Mouse (Mus musculus) naive thymus-derived CD4-positive, alpha-beta T cell, adult 2 months (primary cell): ENCODE measurements around the gene Pllp.
A peak's percentile ranks its signal among the peaks of the same experiment; 100 is the strongest.

ENCODE experiments used
- DNase-seq: peaks from one replicate; pipeline ENCODE4 v3.0.0-alpha.2; 2011; ENCODE audit warnings: low read depth

Pllp gene

GRCm38 (mm10) chr8:94649496-94649895 lies 46.6 kb downstream of the Pllp start:
- no peak for DNase-seq

GRCm38 (mm10) chr8:94646165-94646564 lies 49.9 kb downstream of the Pllp start:
- no peak for DNase-seq

GRCm38 (mm10) chr8:94645202-94645601 lies 50.9 kb downstream of the Pllp start:
- DNase-seq = no peak

GRCm38 (mm10) chr8:94641938-94642337 lies 54.1 kb downstream of the Pllp start:
- no peak for DNase-seq

- no peak for DNase-seq
Observed at GRCm38 (mm10) chr8:94641183-94641582, 54.9 kb downstream of the Pllp start.

GRCm38 (mm10) chr8:94634211-94634610 lies 61.9 kb downstream of the Pllp start:
- peak; percentile 86 for DNase-seq

GRCm38 (mm10) chr8:94633564-94634194 lies 62.4 kb downstream of the Pllp start:
- peak; percentile 60 for DNase-seq
